Mouse (Mus musculus): ENCODE data around the gene Slco1a5. TPM values are rescaled to one million over a fixed set of nuclear protein-coding genes. Genes with fewer than 3 reads are reported as not detected.

Gene Slco1a5
- polyA plus RNA-seq, 1 experiment from 2014 or later = 6.0 TPM

DNA sequence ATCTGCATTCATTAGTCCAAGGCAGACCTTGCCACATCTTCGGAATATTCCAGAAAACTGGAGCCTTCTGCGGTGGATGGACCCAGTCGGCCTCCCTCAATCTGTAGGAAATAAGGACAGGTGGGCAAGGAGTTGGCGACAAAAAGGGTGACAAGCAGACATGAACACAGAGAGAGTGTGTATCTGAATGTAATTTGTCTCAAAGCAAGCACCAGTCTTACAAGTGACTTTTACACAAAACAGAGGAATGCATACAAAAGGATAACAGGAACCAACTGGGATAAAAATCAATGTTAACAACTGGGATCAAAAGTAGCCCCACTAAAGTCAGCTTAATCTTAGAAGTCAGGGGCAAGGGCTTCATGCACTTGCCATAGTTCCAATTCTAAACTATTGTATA is 114.4 kb downstream of the Slco1a5 start, which contains the start of gene Slco1a6:
Gene Slco1a6 (minus strand): TSS at position 101 of the 400 bp plus-strand sequence.
- ATAC-seq (no peak), DNase-seq (ENCODE audit: low read depth, low spot score) (no peak)
- in situ Hi-C loops (cut with MboI; ENCODE audit: low pct_unique_long_range_greater_than_20kb) = no loop called here
- no peaks in the 10 kb centered on the region for H3K27me3 ChIP-seq
- CTCF ChIA-PET = no interaction called here
- no peak for TF ChIP-seq CTCF (IDR thresholded peaks at IDR 0.05)
- POLR2A ChIA-PET = no interaction called here

DNA sequence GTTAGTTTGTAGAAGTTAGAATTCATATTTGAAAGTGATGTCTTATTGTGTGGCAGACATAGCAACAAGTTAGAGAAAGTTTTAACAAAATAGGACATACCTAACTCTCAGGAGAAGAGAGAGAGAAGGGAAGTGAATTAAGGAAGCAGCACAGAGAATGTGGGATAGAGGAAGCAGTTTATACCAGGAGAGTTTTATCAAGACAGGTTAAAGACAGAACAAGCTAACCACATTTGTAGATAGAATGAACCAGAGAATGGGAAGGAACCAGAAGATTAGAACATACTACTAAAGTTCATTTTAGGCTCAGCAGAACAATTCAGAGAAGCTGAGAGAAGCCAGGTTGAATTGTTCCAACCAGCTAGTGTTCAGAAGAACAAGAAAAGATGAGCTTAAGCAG is 122.3 kb downstream of the Slco1a5 start:
- in situ Hi-C loops (cut with MboI; ENCODE audit: low pct_unique_long_range_greater_than_20kb) = no loop called here
- no peak for ATAC-seq
- ChIA-PET CTCF (interaction anchor here (1.1 kb wide), 1 partner anchor 8 kb away, joined by 3 read pairs; no protein-coding TSS in a partner anchor), POLR2A (no interaction called here)
- H3K27me3 ChIP-seq = no peaks in the 10 kb centered on the region
- DNase-seq (ENCODE audit: low read depth, low spot score) = no peak
- TF ChIP-seq CTCF (IDR thresholded peaks at IDR 0.05) = no peak

DNA sequence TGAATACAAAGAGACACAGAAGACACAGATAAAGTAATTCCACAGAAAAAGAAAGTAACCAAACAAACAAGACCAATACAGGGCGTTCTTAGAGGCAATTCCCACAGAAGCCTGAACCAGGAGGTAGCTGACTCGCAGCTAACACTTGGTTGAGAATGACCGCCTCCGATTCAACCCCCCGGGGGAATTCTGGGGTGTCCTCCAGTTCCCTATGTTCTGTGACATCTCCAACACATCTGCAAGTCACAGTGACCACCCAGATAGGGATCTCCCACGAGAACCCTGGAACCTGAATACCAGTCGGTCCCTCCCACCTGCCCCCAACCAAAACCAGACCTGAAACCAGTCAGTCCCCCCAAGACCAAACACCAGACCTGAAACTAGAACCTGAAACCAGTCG is 128.5 kb downstream of the Slco1a5 start:
- TF ChIP-seq CTCF (IDR thresholded peaks at IDR 0.05) = no peak
- H3K27me3 ChIP-seq = no peaks in the 10 kb centered on the region
- no peak for DNase-seq (ENCODE audit: low read depth, low spot score)
- no peak for ATAC-seq
- in situ Hi-C loops (cut with MboI; ENCODE audit: low pct_unique_long_range_greater_than_20kb) = loop anchor here (5.0 to 25.0 kb wide), 4 partner anchors 148 to 707 kb away; no protein-coding TSS in a partner anchor
- ChIA-PET POLR2A (no interaction called here), CTCF (interaction anchor here (1.1 kb wide), 1 partner anchor 149 kb away, joined by 4 read pairs; no protein-coding TSS in a partner anchor)

DNA sequence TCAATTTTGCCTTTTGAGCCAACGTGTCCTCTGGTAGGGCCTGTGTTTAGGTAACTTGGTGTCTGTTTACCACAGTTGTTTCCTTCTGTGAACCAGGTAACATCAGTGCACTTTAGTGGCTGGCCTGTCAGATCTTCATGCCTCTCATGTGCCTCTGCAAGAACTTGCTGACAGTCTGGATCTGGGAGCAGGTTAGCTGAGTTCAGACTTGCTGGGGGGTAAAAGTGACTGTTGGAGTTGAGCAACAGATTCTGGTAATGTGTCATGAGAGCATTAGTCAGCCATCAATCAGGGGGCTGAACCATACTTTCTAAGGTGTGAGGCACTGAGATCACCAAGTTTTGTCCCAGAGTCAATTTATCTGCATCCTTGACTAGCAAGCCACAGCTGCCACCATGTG is 130.8 kb downstream of the Slco1a5 start:
- ATAC-seq (peak; percentile 95), DNase-seq (ENCODE audit: low read depth, low spot score) (peak; percentile 82)
- CTCF ChIA-PET = interaction anchor here (1.4 kb wide), 1 partner anchor 9 kb away, joined by 3 read pairs; no protein-coding TSS in a partner anchor
- in situ Hi-C loops (cut with MboI; ENCODE audit: low pct_unique_long_range_greater_than_20kb) = loop anchor here (5.0 to 25.0 kb wide), 4 partner anchors 147 to 705 kb away; no protein-coding TSS in a partner anchor
- POLR2A ChIA-PET = interaction anchor here (0.6 kb wide), 1 partner anchor 155 kb away, joined by 5 read pairs; no protein-coding TSS in a partner anchor
- H3K27me3 ChIP-seq = no peaks in the 10 kb centered on the region
- TF ChIP-seq CTCF (IDR thresholded peaks at IDR 0.05) = no peak

DNA sequence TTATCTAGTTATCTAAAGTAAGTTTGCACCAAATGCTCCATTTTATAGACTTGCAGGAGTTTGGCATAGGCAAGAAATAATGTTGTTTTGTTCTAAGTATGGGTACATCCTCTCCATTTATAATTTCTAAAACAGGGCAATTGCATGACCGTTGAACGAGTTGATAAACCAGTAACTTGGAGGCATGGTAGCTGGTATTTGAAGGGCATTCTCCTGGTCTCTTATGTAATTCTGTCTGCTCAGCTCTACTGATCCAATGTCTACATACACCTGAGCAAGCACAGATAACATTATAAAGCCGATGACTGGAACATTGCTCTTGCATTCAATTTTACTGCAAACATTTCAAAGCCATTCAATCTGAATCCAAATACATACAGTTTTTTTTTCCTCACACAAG is 135.4 kb downstream of the Slco1a5 start:
- POLR2A ChIA-PET = no interaction called here
- DNase-seq (ENCODE audit: low read depth, low spot score) (no peak), ATAC-seq (no peak)
- CTCF ChIA-PET = interaction anchor here (1.4 kb wide), 1 partner anchor 161 kb away, joined by 3 read pairs; no protein-coding TSS in a partner anchor
- in situ Hi-C loops (cut with MboI; ENCODE audit: low pct_unique_long_range_greater_than_20kb) = loop anchor here (25.0 kb wide), 1 partner anchor 700 kb away; no protein-coding TSS in a partner anchor
- no peaks in the 10 kb centered on the region for H3K27me3 ChIP-seq
- no peak for TF ChIP-seq CTCF (IDR thresholded peaks at IDR 0.05)

DNA sequence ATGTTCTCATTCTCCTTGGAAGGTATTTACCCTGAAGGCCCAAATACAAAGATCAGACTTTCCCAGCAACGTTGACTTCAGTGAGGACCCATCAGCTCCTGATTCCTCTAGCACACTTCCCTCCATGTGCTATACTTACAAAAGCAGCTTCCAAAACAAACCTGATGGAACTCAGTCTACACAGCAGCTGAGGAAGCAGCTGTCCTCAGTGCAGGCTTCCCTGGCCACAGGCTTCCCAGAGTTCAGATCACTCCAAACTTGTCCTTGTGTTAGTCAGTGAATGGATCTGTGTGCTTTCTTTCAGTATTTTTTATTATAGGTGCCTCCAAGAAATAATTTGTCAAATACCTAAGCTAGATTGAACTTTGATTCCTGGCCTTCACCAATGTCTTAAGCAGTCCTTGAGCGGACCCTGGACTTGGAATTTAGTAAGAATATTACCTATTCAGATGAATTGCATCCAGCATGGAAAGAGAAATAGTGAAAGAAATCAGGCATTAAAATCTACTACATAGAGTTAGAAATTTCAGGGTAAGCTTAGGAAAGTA is 136.8 kb downstream of the Slco1a5 start:
- no peaks in the 10 kb centered on the region for H3K27me3 ChIP-seq
- TF ChIP-seq CTCF (IDR thresholded peaks at IDR 0.05) = no peak
- CTCF ChIA-PET = interaction anchor here (0.8 kb wide), 1 partner anchor 144 kb away, joined by 3 read pairs; no protein-coding TSS in a partner anchor
- in situ Hi-C loops (cut with MboI; ENCODE audit: low pct_unique_long_range_greater_than_20kb) = loop anchor here (25.0 kb wide), 1 partner anchor 699 kb away; no protein-coding TSS in a partner anchor
- ATAC-seq = no peak
- DNase-seq (ENCODE audit: low read depth, low spot score) = no peak
- POLR2A ChIA-PET = no interaction called here

Other genes with a start within 250 kb of the Slco1a5 start
- gene Slco1a6, start 114.5 kb downstream of the Slco1a5 start, polyA plus RNA-seq (2021) = 25.1 TPM
- 0.35 TPM for gene Iapp, start 24.6 kb downstream of the Slco1a5 start, polyA plus RNA-seq (2021)
- 33.0 TPM for gene Pyroxd1, start 22.7 kb upstream of the Slco1a5 start, polyA plus RNA-seq (2021)
- 16.1 TPM for gene Recql, start 64.1 kb upstream of the Slco1a5 start, polyA plus RNA-seq (2021)
- gene Golt1b, start 64.2 kb upstream of the Slco1a5 start, polyA plus RNA-seq (2021) = 44.6 TPM
- gene Spx, start 90.5 kb upstream of the Slco1a5 start, polyA plus RNA-seq (2021) = 0.06 TPM
- not detected for gene Gys2, start 150.1 kb upstream of the Slco1a5 start, polyA plus RNA-seq (2021)
- 1,843 TPM for gene Ldhb, start 185.0 kb upstream of the Slco1a5 start, polyA plus RNA-seq (2021)
- not detected for gene Kcnj8, start 248.6 kb upstream of the Slco1a5 start, polyA plus RNA-seq (2021)

All from Patski (cell line).